ENCODE assay signal across 8 mouse cellular contexts in genomic region chr10:8968276-8968923, GRCm38 (mm10).
A peak's percentile ranks its signal among the peaks of the same experiment; 100 is the strongest.
DNase-seq lines count a peak whose midpoint lies in the region; ATAC-seq lines count a peak whose summit lies in the region.

No protein-coding gene starts in this region.

- no peak for ATAC-seq in heart, embryonic 11.5 days (replicated peaks; ENCODE audit: insufficient number of reproducible peaks, low FRiP score, low TSS enrichment)
- ATAC-seq in kidney, embryonic 14.5 days (ENCODE audit: low FRiP score, low TSS enrichment) = peak; percentile 59
- peak; percentile 55; the same call in 1 of the 2 replicates for ATAC-seq in midbrain, embryonic 11.5 days (ENCODE audit: low FRiP score)

- H3K4me1 ChIP-seq in heart, embryonic 11.5 days (ENCODE audit: control insufficient read depth, insufficient read depth, low read length) = peaks cover 20% of the 10 kb centered on the region
- H3K4me1 ChIP-seq in kidney, embryonic 14.5 days (ENCODE audit: control insufficient read depth, insufficient read depth, low read length) = peaks cover 13% of the 10 kb centered on the region
- H3K4me1 ChIP-seq in midbrain, embryonic 11.5 days (ENCODE audit: control insufficient read depth, insufficient read depth, low read length) = peaks cover 2% of the 10 kb centered on the region; the same call in 1 of the 2 replicates

- H3K4me3 ChIP-seq in heart, embryonic 11.5 days (ENCODE audit: low read depth, low read length) = no peak overlapping the region
- H3K4me3 ChIP-seq in kidney, embryonic 14.5 days (ENCODE audit: low read length) = no peak overlapping the region
- H3K4me3 ChIP-seq in midbrain, embryonic 11.5 days (ENCODE audit: low read depth, low read length) = no peak overlapping the region

- peak overlapping the region; percentile 31; the same call in 1 of the 2 replicates for H3K4me2 ChIP-seq in heart, embryonic 11.5 days
- no peak overlapping the region for H3K4me2 ChIP-seq in kidney, embryonic 14.5 days (replicated peaks; ENCODE audit: low read depth, low read length)
- H3K4me2 ChIP-seq in midbrain, embryonic 11.5 days = no peak overlapping the region

- 29% methylated on average over 8 of the region's 8 CpGs for WGBS in heart, embryonic 11.5 days (ENCODE audit: insufficient replicate concordance)
- WGBS in kidney, embryonic 14.5 days = 35% methylated on average over 8 of the region's 8 CpGs
- 56% methylated on average over 8 of the region's 8 CpGs for WGBS in midbrain, embryonic 11.5 days

- no peaks in the 10 kb centered on the region for H3K27me3 ChIP-seq in heart, embryonic 11.5 days (ENCODE audit: control insufficient read depth, insufficient read depth, low read length)
- no peaks in the 10 kb centered on the region for H3K27me3 ChIP-seq in kidney, embryonic 14.5 days (ENCODE audit: control insufficient read depth, insufficient read depth, low read length)
- H3K27me3 ChIP-seq in midbrain, embryonic 11.5 days (ENCODE audit: control insufficient read depth, insufficient read depth, low read length) = no peaks in the 10 kb centered on the region

- peak; percentile 68 for DNase-seq in urinary bladder, postnatal 14 days (ENCODE audit: low spot score)
- DNase-seq in urinary bladder, postnatal 25 days (ENCODE audit: low spot score) = no peak
- no peak for DNase-seq in midbrain, embryonic 11.5 days (ENCODE audit: low spot score, missing footprints)
- no peak for DNase-seq in frontal cortex, postnatal 10 days (ENCODE audit: low spot score in 2 of 2)
- DNase-seq in spleen, adult 12 weeks (ENCODE audit: low spot score) = no peak
- DNase-seq in frontal cortex, postnatal 14 days (ENCODE audit: low spot score in 2 of 2) = no peak

- no peaks in the 10 kb centered on the region for H3K36me3 ChIP-seq in heart, embryonic 11.5 days (ENCODE audit: control insufficient read depth, insufficient read depth, low read length)
- no peaks in the 10 kb centered on the region for H3K36me3 ChIP-seq in kidney, embryonic 14.5 days (ENCODE audit: control insufficient read depth, insufficient read depth, low read length)
- no peaks in the 10 kb centered on the region for H3K36me3 ChIP-seq in midbrain, embryonic 11.5 days (ENCODE audit: control insufficient read depth, insufficient read depth, low read length)

- H3K9ac ChIP-seq in heart, embryonic 11.5 days (ENCODE audit: low read depth, low read length) = no peak overlapping the region
- no peak overlapping the region for H3K9ac ChIP-seq in kidney, embryonic 14.5 days (ENCODE audit: low read depth, low read length)
- H3K9ac ChIP-seq in midbrain, embryonic 11.5 days (ENCODE audit: low read length) = no peak overlapping the region

- H3K27ac ChIP-seq in heart, embryonic 11.5 days (ENCODE audit: low read depth, low read length) = peak overlapping the region; percentile 64
- H3K27ac ChIP-seq in kidney, embryonic 14.5 days (ENCODE audit: low read depth, low read length) = peak overlapping the region; percentile 71; the same call in 1 of the 2 replicates
- H3K27ac ChIP-seq in midbrain, embryonic 11.5 days (ENCODE audit: low read depth, low read length) = no peak overlapping the region

- H3K9me3 ChIP-seq in heart, embryonic 11.5 days (replicated peaks; ENCODE audit: control insufficient read depth, low read length) = no peaks in the 10 kb centered on the region
- H3K9me3 ChIP-seq in kidney, embryonic 14.5 days (ENCODE audit: control insufficient read depth, low read length) = no peaks in the 10 kb centered on the region
- H3K9me3 ChIP-seq in midbrain, embryonic 11.5 days (ENCODE audit: control insufficient read depth, low read length) = no peaks in the 10 kb centered on the region
